Mouse (Mus musculus) mesoderm, embryonic 11.5 days (tissue): ENCODE measurements at regions not wholly inside any gene's neighbourhood (a gene's known extent, or its start where the extent isn't known, plus 50 kb on each side); places are given as distances from the start of the nearest gene placed in this dataset.

Experiments
- DNase-seq: peaks from one replicate; pipeline ENCODE4 v3.0.0-alpha.2; 2012; ENCODE audit warnings: low read depth, low spot score

DNA sequence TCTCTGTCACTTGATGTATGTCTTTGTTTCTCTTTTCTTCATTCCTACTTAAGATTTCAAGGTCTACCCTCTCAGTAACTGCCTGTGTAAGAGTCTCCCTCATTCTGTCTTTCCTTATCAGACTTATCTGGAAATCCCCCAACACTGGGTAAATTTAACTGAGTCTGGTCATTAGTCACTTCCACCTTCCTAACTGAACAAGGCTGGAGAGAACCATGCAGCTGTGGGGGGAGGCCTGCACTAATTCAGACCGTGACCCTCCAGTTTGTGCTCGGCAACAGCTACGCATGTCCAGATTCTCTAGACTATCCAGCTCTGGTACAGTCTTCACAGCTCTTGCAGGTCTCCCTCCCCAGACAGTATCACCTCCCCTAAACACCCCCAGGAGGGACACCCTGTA, 103.3 kb downstream of the Prox1 start:
- no peak for DNase-seq

DNA sequence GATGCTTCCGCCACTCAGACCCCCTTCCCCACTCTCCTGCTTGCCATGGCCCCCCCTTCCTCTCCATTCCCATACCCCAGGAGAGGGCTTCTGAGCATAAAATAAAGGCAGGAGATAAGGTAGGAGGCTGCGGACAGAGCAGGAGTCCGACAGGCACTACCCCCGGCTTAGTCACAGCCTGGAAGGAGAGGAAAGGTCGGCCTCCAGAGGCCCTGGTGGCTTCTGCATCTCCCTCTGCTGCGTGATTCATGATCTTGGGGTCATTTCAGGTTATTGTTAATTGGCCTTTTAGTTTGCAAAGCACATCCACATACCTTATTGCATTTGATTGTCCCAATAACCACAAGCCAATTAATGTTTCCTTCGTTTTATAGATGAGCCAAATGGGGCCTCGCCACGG, 104.1 kb downstream of the Prox1 start:
- no peak for DNase-seq

DNA sequence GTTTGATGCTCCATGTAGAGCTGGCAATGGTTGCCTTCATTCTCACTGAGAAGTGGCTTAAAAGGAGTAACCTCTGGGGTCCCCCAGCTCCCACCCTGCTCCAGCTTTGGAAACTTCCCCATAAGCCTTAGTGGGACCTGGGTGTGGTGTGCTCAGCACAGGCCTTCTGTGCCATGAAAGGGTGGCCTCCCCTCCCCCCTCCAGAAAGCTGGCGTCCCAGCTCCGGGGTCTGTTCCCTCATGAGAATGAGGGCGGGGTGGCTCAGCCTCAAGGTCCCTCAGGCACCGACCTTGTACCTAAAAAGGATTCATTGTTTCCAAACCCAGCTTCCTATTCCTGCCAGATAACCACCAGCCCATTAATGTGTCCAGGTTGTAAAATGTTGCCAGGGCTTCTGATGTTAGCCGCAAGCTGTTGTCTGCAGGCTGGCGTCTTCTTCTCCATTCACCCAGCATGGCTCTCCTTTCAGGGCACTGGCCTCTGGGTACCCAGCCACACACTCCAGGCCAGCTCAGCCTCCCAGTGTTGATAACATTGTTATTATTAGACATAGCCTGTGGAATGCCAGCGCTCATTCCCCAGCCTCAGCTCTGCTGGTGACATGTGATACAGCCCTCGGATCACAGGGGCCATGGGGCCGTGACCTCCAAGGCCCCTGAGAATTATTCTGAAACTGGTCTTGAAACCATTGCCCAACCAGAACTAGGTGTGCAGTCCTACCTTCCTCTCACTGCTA, 108.8 kb downstream of the Prox1 start:
- peak; percentile 39 for DNase-seq

DNA sequence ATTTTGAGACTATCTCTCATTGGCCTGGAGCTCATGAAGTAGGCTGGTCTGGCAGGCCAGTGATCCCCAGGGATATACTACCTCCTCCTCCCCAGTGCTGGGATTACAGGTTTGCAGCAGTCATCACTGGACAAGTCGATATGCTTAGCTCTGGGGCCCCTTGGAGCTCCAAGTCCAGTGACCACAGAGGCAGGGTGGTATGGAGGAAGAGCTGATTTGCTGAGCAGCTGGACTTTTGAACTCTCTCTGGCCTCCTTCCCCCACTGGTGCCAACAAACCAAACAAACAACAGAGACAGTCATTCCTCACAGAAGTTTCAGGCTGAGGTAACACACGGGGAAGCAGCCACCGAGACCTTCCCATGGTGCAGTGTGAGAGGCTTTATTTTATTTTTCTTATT, 111.5 kb downstream of the Prox1 start:
- DNase-seq, result no peak

DNA sequence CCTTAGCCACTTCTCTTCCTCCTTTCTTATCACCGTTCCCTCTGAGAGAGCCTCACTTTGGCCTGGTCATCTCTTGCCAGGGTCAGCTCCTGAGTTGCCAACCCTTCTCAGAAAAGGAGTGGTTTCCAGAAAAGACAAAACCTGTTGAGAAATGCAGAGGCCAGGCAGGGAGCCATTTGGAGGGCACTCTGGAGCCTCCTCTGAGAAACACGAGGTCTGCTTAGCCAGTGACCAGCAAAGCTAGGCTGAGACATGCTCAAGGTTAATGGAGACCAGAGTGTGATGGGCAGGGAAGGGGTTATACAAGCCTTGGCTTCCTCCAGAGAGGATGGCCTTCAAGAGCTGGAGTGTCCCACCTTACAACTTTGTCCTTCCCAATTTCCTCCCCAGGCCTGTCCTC, 113.6 kb downstream of the Prox1 start:
- no peak for DNase-seq

DNA sequence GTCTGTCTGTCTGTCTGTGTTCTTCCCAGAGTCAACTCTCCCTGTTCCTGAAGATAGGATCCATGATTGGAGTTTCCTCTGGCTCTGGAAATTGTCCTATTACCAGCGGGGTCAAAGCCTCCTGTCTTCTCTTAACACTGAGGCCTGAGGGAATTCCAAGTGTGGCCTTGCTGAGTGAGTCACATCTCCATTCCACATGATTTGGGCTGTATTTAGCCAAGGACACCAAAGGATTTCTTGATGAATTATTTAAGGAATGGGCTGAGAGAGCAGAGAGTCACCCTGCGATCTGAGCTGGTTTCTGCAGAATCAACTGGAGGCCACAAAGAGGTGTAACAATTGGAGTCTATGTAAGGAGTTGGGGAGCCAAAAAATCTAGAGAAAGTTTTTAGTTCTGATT, 118.6 kb downstream of the Prox1 start:
- no peak for DNase-seq

DNA sequence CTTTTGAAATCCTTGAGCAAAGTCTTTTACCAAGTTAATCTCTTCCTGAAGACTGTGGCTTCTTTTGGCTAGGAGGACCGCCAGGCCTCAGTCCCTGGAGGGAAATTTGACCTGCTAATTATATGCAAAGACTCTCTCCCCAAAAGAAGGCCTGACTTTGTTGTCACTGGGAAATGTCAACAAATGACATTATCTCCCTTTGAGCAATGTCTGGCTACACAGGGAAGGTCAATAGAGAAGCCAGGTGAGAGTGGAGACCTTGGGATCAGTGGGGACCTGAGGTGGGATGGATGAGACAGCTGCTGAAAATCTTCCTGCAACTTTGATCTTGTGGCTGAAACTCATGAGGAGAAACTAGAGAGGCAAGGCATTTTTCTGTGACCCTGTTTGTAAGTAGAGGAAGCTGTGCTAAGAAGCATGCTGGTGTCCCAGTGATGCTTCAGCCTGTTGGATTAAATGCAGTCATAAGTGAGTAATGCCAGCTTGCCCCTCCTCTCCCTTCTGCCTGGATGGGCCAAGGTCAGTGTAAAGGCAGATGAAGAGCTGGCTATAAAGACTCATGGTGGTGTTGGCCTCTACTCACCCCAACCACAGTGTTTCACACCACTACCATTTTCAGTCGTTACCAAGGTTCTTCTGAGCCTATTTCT, 121.9 kb downstream of the Prox1 start:
- no peak for DNase-seq

DNA sequence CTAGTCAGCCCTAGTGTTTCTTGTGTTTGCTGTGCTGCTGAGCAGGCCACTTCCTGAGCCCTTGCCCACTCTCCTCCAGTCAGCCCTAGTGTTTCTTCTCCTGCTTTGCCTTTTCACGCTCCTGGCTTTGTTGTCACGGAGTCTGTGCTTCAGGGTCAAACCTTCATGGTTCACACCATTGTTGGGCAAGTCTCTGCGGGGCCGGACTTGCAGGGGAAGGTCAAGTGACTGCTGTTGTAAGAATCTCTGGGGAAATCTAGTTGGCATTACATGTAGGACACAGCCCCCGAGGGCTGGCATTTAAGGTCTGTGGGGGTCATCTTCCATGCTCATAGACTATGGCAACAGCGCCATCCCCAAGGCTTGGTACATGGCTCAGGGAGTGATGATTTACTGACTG, 123.3 kb downstream of the Prox1 start:
- no peak for DNase-seq

DNA sequence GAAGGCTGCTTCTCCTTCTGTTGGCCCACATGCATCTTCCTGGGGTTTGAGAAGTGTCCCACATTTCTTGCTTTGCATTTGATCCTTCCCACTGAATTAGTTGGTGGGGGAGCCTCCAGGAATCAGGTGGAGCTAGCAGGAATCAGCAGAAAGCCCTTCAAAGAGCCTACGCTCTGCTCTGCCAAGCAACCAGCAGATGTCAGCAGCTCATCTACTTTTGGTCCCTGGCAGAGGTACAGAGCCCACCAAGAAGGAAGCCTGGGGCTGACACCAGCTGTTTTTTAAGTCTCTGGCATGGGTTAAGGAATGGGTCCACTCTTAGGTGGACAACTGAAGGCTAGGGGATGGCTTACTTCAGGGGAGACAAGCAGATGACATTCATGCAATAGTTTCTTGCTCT, 123.6 kb upstream of the Smyd2 start:
- peak; percentile 60 for DNase-seq

DNA sequence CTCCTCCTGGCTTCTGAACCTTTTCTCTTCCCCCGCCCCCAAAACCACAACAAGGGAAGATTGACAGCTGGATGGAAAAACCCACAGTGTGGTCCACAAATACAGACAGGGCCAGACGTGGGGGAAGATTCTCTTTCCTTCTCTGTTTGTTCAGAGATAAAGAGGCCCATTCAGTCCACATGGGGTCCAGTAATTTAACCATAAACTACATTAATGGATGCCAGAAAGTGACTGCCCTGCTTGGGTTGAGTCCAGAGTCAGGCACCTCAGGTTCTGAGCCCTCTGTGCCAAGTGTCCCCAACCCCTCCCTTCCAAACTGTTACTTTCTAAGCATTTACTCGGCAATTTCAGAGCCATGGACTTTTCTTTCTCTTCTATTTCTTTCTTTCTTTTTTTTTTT, 121.9 kb upstream of the Smyd2 start:
- no peak for DNase-seq

DNA sequence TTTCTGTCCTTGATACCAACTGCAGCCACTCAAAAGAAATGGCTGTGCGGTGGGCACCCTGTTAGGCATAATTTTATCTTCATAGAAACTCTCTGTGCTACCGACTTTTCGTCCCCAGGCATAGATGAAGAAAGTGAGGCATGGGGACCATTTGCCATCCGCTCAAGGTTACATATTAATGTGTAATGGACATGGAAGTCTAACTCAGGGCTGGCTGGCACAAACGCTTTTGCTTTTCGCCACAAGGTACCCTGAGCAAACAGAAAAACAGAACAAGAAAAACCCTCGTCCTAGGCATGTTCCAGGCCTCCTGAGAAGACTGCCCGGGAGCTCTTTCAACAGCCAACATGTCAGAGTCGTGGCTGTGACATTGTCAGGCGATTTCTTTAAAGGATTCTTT, 121.0 kb upstream of the Smyd2 start:
- DNase-seq, result no peak

DNA sequence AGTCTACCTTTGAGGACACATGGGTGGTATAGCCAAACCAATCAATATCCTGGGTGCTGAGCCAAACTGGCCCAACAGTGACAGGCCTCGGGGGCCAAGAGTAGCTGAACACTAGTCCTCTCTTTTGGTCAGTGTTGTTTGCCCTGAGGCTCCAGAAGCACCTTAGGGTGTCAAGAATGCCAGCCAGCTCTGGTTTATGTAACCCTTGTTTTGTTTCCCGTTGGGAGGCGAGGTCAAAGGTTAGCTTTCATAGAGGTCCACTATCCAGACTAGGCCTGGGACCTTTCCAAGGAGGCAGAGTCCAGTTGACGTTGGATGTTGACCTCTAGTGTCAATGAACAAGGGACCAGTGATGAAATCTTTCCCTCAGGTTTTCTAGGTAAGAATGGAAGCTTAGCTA, 120.0 kb upstream of the Smyd2 start:
- no peak for DNase-seq

DNA sequence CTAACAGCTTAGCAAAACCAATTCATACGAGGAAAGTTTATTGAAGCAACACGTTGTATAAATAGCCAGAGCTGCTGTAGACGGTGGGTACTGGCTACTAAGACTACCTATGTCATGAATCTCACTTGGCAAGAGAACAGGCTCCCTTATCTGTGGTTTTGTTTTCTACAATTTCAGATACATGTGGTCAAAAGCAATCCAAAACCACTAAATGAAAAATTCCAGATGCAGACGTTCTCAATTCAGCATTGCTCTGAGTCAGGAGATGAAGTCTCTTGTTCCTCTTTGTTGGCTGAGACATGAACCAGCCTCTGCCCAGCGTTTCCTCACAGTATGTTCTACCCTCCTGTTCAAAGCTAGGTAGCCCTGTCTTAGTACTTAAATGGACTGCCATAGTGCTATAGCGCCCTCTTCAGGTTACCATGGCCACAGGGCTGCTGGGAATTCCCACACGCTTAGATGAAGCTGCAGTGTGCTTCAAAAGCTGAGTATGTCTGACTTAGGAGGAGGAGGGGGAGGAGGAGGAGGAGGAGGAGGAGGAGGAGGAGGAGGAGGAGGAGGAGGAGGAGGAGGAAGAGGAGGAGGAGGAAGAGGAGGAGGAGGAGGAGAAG, 119.0 kb upstream of the Smyd2 start:
- DNase-seq, result no peak

DNA sequence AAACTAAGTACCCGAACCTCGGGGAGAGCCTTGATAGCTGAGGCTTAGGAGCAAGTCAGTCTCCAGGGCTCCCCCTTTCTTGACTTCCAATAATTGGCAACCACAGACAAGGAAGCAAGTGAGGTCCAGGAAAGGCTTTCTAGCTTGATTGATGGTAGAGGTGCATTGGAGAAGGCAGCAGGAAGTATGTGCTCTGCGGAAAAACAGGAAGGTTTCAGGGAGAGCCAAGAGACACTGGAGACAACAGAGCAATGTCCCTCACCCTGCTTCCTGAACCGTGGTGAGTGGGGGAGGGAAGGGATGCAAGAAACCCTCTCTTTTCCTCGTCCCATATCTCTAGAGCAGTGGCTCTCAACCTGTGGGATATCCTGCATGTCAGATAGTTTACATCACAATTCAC, 115.9 kb upstream of the Smyd2 start:
- DNase-seq, result no peak

DNA sequence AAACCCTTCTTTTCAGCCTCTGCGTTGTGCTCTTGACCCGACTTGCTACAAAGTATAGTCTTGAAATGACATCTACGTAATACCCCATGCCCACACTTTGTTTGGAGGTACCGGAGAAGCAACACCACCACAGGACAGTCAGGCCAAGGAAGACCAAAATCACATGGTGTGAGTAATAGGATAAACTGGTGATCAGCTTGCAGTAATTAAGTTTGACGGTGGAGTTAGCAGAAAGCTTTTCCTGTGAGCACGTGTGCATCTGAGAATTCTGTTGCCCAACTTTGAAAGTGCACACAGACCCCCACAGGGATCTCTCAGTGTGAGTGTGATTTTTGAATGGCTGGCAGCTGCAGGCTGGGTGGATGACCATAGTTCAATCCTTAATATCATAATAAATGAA, 114.6 kb upstream of the Smyd2 start:
- DNase-seq, result no peak

DNA sequence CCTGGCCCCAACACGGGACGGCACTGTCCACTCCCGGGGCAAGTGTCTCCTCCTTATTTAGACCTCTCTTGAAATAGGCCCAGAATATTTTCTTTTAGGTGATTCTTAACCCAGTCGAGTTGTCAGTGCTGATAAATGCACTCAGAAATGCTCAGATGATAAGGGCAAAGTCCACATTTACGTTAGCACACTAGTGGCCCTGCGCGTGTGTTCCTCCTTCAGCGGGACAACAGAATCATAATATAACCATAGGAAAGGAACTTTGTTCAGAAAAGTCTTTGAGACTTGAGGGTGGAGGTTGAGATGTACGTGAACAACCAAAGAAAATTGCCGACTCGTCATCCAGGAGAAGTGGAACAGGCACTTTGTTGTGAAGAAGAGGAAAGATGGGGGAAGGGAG, 113.8 kb upstream of the Smyd2 start:
- DNase-seq, result no peak

DNA sequence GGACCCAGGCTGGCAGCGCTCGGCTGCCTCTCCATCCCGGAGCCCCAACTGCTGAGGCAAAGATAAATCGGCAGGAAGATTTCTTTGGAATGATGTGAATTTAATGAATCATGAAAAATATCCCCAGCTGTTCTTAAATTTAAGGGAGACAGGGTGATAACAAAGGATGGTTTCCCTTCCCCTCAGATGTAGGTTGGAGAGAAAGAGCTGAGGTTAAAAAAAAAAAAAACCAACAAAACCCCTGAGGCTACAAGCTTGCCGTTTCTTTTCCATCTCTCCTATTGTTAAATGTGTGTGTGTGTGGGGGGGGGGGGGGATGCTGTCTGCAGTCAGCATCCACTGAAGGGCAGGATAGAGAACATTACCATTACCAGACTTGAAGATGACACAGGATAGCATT, 111.9 kb upstream of the Smyd2 start:
- no peak for DNase-seq

DNA sequence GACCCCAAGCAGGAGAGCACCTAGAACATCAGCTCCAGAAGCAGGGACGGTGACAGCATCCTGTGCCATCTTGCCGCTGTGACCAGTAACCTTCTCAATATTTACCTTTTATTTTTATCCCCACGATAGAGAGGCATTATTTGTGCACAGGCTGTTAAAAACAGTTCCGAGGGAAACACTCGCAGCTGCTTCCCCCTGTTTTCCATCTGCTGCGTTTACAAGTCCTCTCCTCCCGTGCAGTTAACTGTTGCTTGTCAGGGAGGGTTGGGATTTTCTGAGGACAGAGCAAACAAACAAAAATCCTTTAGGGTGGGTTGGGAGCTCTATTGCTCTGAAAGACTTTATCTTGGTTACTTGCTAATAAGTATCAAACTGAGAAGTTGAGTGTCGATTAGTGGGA, 105.4 kb upstream of the Smyd2 start:
- DNase-seq, result no peak

DNA sequence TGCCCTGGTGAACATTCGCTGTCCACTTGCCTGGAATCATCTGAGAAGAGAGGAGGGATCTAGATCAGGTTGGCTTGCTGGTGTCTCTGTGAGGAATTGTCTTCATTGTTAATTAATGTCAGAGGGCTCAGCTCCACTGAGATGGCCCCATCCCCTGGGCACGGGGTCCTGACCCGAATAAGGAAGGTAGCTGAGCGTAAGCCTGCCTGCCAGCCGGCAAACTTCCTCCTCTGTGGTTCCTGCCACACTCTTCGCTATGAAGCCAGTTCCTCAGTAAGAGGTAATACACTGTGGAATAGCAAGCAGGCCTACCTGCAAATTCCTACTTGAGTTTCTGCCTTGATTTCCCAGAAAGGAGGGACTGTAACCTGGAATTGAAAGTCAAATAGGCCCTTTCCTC, 87.3 kb upstream of the Smyd2 start:
- no peak for DNase-seq

DNA sequence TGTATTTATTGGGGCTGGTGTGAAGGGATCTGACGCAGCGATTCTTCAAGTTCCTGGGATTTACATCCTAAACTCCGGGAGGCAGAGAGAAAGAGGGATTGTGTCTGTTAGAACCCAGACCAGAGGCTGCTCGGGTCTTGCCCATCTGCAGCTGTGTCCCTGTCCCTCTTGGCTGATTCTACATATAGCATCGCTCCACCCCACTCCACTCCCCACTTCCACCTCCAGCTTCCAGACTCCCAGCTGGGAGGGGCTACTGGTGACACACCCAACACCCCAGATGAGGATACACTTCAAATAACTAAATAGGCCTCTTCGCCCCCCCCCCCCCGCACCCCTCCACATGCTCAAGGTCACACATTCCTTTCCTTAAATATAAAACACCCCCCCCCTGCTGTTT, 85.1 kb upstream of the Smyd2 start:
- no peak for DNase-seq

DNA sequence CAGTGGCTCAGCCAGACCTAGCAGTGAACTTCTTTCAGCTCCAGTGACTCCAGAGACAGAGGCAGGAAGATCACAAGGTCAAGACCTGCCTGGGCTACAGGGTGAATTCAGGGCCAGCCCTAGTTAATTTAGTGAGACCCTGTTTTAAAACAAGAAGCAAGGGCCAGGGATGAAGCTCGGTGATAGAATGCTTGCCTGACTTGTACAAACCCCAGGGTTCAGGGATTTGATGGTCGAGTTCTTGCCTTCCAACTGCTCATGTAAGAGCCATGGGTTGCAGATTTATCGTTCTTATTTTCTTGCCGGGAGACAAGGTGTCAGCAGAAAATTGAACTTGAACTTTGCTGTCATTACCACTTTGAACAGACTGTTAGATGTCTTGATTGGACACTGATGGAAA, 78.9 kb upstream of the Smyd2 start:
- no peak for DNase-seq

DNA sequence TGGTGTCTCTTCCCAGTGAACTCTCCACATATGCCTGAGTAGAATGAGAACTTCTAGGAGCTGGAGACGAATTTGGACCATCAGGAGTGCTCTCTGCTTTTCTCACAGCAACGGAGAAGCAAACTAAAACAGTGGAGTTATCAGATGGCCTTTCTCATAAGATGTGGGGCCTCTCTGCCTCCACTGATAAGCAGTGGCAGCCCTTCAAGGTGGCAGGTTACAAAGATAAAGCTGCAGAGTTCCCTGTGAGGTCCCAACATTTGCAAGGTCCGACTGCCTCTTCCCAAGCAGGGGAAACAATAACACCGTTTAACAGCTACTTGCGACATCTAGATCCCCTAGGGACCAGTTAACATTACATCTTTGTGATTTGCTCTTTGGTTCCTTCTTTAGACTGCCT, 71.5 kb upstream of the Smyd2 start:
- no peak for DNase-seq

DNA sequence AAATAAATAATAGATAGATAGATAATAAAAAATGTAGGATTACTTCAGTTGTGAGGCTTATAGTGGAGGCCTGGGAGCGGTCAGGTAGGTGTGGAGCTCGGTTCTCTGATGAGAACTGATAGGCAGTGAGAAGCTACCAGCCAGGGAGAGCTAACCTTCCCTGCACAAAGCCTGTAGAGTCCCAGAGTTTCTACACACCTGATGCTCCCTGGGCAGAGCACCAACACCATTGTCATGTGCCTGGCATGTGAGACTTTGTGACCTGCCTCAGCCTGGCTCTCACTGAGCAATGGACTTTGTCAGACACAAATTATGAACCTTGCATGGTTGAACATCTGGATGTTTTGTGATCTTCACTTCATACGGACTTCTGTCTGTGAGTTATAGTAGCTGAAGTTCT, 71.1 kb upstream of the Smyd2 start:
- no peak for DNase-seq
